In the genomic region with DNA sequence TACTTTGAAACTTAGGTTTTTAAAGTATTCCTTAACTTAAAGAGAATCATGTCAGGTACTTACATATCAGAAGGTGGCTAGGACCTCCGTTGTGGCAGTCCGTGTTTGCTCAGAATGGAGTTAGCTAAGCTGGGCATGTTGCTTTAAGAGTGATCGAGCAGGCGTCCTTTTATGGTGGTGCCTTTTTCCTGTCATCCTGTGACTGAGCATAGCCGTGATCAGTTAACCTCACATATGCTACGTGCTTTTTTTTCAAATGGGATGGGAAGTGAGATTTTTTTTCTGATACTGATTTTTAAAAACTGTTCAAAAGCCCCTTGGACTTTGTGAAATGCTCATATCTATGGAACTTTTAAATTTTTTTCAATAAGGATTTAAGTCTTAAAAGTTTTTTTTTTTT, we compare ENCODE assay signal across 10 mouse cellular contexts. TPM values are rescaled to one million over a fixed set of nuclear protein-coding genes. Genes with fewer than 3 reads are reported as not detected.
A peak's percentile ranks its signal among the peaks of the same experiment; 100 is the strongest.
DNase-seq lines count a peak whose midpoint lies in the region; ATAC-seq and TF ChIP-seq lines count a peak whose summit lies in the region.
"Had no signal": no experiment of that assay in that cellular context is flagged by ENCODE, and none has a peak within 500 bp of the region (broad histone marks: within the 10 kb centered on the region; RNA-seq: fewer than 3 reads in every experiment).

A gene (minus strand): TSS at position 206 of the 400 bp plus-strand sequence.

- no peak for ATAC-seq in lung, embryonic 16.5 days (ENCODE audit: low read depth)

- WGBS in lung, embryonic 16.5 days, result 23% methylated on average over 6 of the region's 6 CpGs
- WGBS in olfactory bulb, adult 2 months, result 80% methylated on average over 6 of the region's 6 CpGs

- H3K9ac ChIP-seq in lung, embryonic 16.5 days (ENCODE audit: low read length), result peak within 1 kb of the TSS; percentile 44

- peak within 1 kb of the TSS; percentile 22; the same call in 1 of the 2 replicates for H3K4me2 ChIP-seq in lung, embryonic 16.5 days (ENCODE audit: low read depth, low read length)

- no peak for TF ChIP-seq POLR2A in olfactory bulb, adult 2 months (IDR thresholded peaks at IDR 0.05; ENCODE audit: insufficient read depth, low read depth, low read length)

- no peaks in the 10 kb centered on the region for H3K36me3 ChIP-seq in lung, embryonic 16.5 days (ENCODE audit: control insufficient read depth, insufficient read depth, low read length)

- H3K9me3 ChIP-seq in lung, embryonic 16.5 days (ENCODE audit: control insufficient read depth, low read length), result no peaks in the 10 kb centered on the region

- peak within 1 kb of the TSS; percentile 59; the same call in 1 of the 2 replicates for H3K27ac ChIP-seq in lung, embryonic 16.5 days (ENCODE audit: low read length)
- peak within 1 kb of the TSS; percentile 50 for H3K27ac ChIP-seq in olfactory bulb, adult 2 months (ENCODE audit: insufficient read depth, low read depth, low read length)

- peaks cover 9% of the 10 kb centered on the region for H3K4me1 ChIP-seq in lung, embryonic 16.5 days (replicated peaks; ENCODE audit: control insufficient read depth, insufficient read depth, low read length)
- peaks cover 35% of the 10 kb centered on the region for H3K4me1 ChIP-seq in olfactory bulb, adult 2 months (ENCODE audit: control insufficient read depth, insufficient read depth, low read length)

- peak within 1 kb of the TSS; percentile 15; the same call in 1 of the 2 replicates for H3K4me3 ChIP-seq in lung, embryonic 16.5 days (ENCODE audit: low read length)
- no peak within 1 kb of the TSS for H3K4me3 ChIP-seq in olfactory bulb, adult 2 months (ENCODE audit: insufficient read depth, low read depth, low read length)
- H3K4me3 ChIP-seq: myocyte had no signal

- no peaks in the 10 kb centered on the region for H3K27me3 ChIP-seq in lung, embryonic 16.5 days (ENCODE audit: control insufficient read depth, insufficient read depth, low read depth, low read length)

- no peak for TF ChIP-seq CTCF in olfactory bulb, adult 2 months (IDR thresholded peaks at IDR 0.05; ENCODE audit: insufficient read depth, low read depth, low read length)

- no peak for DNase-seq in lung, adult 18-20 months
- DNase-seq in brain, adult 2 months (ENCODE audit: low read depth, low spot score), result peak; percentile 32
- peak; percentile 29 for DNase-seq in heart, postnatal 4 days
- no peak for DNase-seq in right cerebral cortex, adult 18-20 months
- no peak for DNase-seq in urinary bladder, adult 18-20 months (ENCODE audit: low spot score in 2 of 2)
- DNase-seq: gastrocnemius, postnatal 10 days; layer of hippocampus, adult 9-11 months had no signal

RNA-seq across cellular contexts. Expression of the gene that starts here (rescaled TPM):
- 2.3 and 2.7 TPM in 2 replicates for polyA plus RNA-seq in lung, embryonic 16.5 days (2015; fragmentation: Nextera tagmentation; extraction: Ambion mirVana)
- 1 to 10 TPM; 2.8 to 3.3 TPM for total RNA-seq in heart, postnatal 4 days (2021)
- not detected in 2 replicates for polyA plus RNA-seq in olfactory bulb, adult 2 months (2012; ENCODE audit: insufficient read depth, insufficient read length, low replicate concordance, missing spikeins)

Comparison
In these comparisons a context has a peak if more than half of its experiments do, and no peak if none do; other contexts are left out.
1. DNase-seq: peak in brain, adult 2 months (single experiment) and heart, postnatal 4 days (single experiment); none in lung, adult 18-20 months (0 of 2), right cerebral cortex, adult 18-20 months (single experiment) and urinary bladder, adult 18-20 months (0 of 2).